Mouse (Mus musculus) granulocyte monocyte progenitor cell, adult 5-6 weeks (primary cell): ENCODE results near the gene Map4k5. TPM values are rescaled to one million over a fixed set of nuclear protein-coding genes. Genes with fewer than 3 reads are reported as not detected.

Source experiments
- ATAC-seq: replicated peaks from 2 replicates; pipeline ENCODE4 v1.8.0; 2016; ENCODE audit warnings: mild to moderate bottlenecking, moderate TSS enrichment, inconsistent platforms; ENCODE audit not compliant: poor library complexity, severe bottlenecking
- total RNA-seq, 2 experiments: library from RNA; stranded (forward) in 1 of 2; stranded (reverse) in 1 of 2; fragments of 200-712, 200-1000 nt in 1 of 2; fragments of >200 nt in 1 of 2; fragmentation: Nextera tagmentation in 1 of 2; gene quantifications; 2 replicates each; pipeline ENCODE4 v1.2.3; 2014 to 2017

The Map4k5 gene
- total RNA-seq, 2 experiments from 2014 or later = 14.8 to 16.4 TPM

GRCm38 (mm10) chr12:69848083-69848878, 44.7 kb downstream of the Map4k5 start:
- ATAC-seq = no peak

GRCm38 (mm10) chr12:69846499-69846898, 46.5 kb downstream of the Map4k5 start:
- no peak for ATAC-seq

- no peak for ATAC-seq
Measured at GRCm38 (mm10) chr12:69845722-69846121, 47.3 kb downstream of the Map4k5 start.

DNA sequence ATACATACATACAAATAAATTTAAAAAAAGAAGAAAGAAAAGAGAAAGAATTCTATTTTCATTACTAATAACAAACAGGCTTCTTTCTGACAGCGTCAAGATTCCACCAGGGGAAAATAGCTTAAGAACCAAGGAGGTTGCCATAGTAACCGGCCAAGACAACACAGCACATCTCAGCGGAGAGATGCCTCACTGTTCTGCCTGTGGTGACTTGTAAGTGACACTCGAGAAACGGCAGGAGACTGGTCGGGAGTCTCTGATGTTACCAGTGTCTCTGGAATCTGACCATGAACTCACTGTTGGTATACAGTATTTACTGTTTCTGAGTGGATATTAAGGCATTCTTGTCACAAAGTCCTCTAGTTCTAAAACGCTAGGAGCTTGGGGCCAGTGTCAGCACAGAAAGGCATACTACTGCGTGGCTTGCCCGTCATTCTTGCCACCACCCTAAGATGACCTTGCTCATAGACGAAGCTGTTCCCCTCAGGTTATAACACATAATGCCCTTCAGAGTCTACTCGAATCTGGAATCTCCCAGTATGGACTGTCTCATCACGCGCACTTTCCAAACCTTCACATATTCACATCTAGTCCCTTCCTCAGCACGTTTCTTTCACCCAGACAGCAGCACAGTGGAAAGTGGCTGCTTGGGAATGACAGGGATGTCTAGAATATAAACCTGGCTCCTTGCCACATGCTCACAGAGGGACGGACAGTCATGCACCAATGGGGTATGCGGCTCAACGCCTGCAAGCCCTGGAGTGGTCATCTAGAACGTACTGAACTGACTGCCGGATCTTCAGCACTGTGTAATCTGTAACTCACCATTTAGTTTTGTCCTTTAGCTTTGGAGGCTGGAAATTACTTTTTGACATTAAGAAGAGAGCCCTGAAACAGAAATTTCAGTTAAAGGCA, 49.2 kb downstream of the Map4k5 start:
- no peak for ATAC-seq

DNA sequence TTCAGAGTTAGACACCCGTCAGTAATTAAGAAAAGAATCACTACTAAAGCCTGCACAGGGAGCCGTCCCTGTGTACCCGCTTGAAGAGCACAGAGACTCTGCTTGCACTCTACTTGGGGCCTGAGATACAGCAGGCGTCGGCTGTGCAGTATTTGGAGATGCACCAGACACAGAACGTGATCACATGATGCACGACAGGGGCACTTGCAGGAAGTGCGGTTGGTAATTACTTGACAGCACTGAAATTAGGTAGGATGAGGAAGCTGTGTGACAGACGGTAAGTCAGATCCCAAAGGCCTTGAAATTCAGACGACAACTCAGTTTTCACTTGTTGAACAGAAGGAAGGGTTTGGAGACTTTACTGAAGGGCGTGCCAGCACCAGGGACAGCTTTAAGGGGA, 54.6 kb downstream of the Map4k5 start:
- ATAC-seq = 0 out of 2 replicates have a peak, but pooled peaks have one; percentile 46

GRCm38 (mm10) chr12:69833982-69834604, 58.9 kb downstream of the Map4k5 start:
- no peak for ATAC-seq

GRCm38 (mm10) chr12:69831239-69831910, 61.6 kb downstream of the Map4k5 start:
- ATAC-seq = no peak

- ATAC-seq = no peak
Measured at GRCm38 (mm10) chr12:69828214-69828613, 64.8 kb downstream of the Map4k5 start.

GRCm38 (mm10) chr12:69824881-69825597, 68.0 kb downstream of the Map4k5 start:
- ATAC-seq = no peak

DNA sequence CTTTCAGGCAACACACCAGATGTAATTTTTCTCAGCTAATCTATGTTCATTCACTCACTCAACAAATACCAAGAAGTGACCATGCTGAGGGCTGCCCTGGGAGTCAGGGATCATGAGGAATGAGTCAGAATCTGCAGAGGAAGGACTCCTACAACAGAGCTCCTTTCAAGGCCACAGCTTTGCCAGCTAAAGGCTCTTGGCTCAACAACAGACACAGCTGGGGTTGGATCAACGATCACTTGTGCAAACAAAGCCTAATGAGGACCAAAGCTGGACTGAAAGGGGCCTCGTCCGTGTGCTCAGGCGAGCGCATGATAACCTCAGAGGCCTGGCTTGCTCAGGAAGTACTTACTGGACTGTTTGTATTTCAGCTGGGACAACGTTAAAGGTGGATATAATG, 78.7 kb downstream of the Map4k5 start:
- no peak for ATAC-seq

GRCm38 (mm10) chr12:69813596-69813995, 79.4 kb downstream of the Map4k5 start:
- ATAC-seq = no peak

DNA sequence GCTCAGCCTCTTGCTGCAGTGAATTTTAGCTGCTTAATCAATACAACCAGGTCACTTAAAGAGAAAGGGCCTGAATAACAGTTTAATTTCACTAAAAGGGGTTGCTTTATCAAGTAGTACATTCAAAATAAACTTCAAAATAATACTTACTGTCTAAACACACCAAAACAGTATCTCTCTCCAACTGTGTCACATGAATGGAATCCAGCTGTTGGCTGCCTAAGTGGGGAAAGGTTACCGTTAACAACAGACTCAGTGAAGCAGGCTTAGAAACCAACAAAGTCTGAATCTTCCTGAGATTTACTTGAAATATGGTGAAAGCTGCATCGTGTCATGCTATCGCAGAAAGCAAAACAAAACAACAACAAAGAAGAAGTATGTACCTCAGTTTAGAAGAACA, 80.0 kb downstream of the Map4k5 start:
- ATAC-seq = no peak

DNA sequence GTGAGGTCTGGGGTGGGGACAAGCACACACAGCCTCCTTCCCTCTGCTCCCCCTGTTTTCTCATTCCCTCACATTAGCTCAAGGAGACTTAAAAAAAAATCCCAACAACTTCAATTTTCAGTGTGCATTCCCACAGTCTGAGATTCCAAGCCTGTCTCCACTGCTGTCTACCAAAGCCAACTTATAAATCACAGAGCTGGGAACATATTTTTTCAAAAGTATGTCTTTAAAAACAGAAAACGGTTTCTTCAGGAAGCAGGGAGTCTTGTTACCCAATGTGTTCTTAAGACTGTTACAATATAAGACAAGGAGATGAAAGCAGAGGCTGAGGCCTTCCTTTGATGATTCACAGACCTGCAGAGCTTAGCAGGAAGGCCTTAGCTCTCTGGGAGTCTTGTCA, 81.0 kb downstream of the Map4k5 start:
- ATAC-seq = no peak

GRCm38 (mm10) chr12:69809439-69809838, 83.6 kb downstream of the Map4k5 start:
- no peak for ATAC-seq

DNA sequence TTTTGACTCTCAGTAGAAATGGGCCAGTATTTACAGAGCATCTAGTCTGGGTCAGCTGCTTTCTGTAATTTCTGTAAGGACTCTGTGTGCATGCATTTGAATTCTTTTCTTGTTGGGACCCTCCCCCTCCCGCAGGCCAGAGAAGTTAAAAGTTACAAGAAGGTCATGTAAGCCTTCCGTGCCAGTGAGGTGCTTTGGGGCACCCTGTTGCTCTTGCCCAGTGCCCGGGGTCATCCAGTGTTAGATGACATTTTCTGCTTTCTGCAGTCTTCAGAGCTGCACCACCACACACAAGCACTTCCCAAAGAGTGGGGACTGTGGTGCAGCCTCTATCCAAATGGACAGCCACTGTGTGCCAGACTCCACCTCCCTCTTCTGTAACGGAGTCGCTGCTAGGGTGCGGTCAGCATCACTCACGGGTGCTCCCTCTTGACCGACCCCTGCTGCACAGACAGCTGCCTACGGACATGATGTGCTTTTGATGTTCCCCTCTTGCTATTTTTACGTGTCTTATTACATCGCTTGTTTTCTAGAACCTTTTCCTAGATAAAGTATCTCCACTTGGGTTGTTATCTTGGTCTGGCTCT, 85.5 kb downstream of the Map4k5 start:
- ATAC-seq = no peak

GRCm38 (mm10) chr12:69805148-69805547, 87.9 kb downstream of the Map4k5 start:
- no peak for ATAC-seq

GRCm38 (mm10) chr12:69804393-69805070, 88.5 kb downstream of the Map4k5 start:
- no peak for ATAC-seq

DNA sequence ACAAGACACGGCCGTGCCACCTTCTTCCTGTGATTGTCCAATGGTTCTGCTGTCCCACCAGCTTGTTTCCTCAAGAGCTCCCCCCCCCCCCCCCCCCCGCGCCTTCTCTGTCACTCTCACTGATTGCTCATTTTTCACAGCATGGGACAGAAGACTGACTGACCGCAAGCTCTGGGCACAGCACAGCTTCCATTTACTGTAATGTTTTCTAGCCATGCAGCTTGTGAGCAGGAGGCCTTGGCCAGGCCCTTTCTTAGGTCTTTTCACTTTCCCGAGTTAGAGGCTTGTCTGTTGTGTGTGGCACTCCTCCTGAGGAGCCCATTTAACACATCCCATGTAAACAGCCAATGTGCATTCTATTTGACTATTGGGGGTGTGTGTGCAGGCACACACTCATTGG, 89.8 kb downstream of the Map4k5 start:
- ATAC-seq = no peak

GRCm38 (mm10) chr12:69800586-69800985, 92.4 kb downstream of the Map4k5 start:
- no peak for ATAC-seq
